Mouse (Mus musculus) C2C12 (cell line): ENCODE measurements around the gene Sycp2.

Source experiments
- CTCF ChIP-seq: IDR thresholded peaks from one replicate; pipeline ENCODE4 v1.5.1; 2011; ENCODE audit not compliant: control insufficient read depth, insufficient read depth, insufficient read length
- MAX ChIP-seq: IDR thresholded peaks from one replicate; pipeline ENCODE4 v1.6.1; 2011; ENCODE audit warnings: mild to moderate bottlenecking, control low read depth
- MYOG ChIP-seq: IDR thresholded peaks from one replicate; pipeline ENCODE4 v1.6.1; 2011; ENCODE audit not compliant: control insufficient read depth, insufficient read length; ENCODE audit errors: extremely low read depth

- no peak for TF ChIP-seq CTCF
- TF ChIP-seq MYOG, result no peak
- TF ChIP-seq MAX, result no peak
Observed at GRCm38 (mm10) chr2:178337878-178338277, 69.6 kb downstream of the Sycp2 start.
